Mouse (Mus musculus) myocyte (in vitro differentiated cells): Measurements from ENCODE around the gene Ccdc88a.

ENCODE experiments used
- E2F4 ChIP-seq: IDR thresholded peaks from one replicate; pipeline ENCODE4 v1.6.1; 2011; ENCODE audit warnings: mild to moderate bottlenecking, control low read depth, moderate library complexity; ENCODE audit not compliant: insufficient read depth
- MAX ChIP-seq: IDR thresholded peaks from one replicate; pipeline ENCODE4 v1.6.1; 2011; ENCODE audit warnings: low read depth, mild to moderate bottlenecking, control low read depth
- POLR2A ChIP-seq: IDR thresholded peaks from one replicate; pipeline ENCODE4 v1.6.1; 2011; ENCODE audit warnings: low read depth, mild to moderate bottlenecking, control low read depth, moderate library complexity; ENCODE audit not compliant: insufficient read length
- USF1 ChIP-seq: IDR thresholded peaks from one replicate; pipeline ENCODE4 v1.6.1; 2011; ENCODE audit warnings: low read depth, mild to moderate bottlenecking, control low read depth, moderate library complexity

GRCm38 (mm10) chr11:29448741-29449140 lies 75.3 kb downstream of the Ccdc88a start:
- TF ChIP-seq POLR2A (no peak), USF1 (no peak), MAX (no peak), E2F4 (no peak)
